12 mouse cellular contexts compared by ENCODE assay signal in genomic region chr3:65635983-65636382, GRCm38 (mm10). TPM values are rescaled to one million over a fixed set of nuclear protein-coding genes. Genes with fewer than 3 reads are reported as not detected.
DNase-seq lines count a peak whose midpoint lies in the region; ATAC-seq lines count a peak whose summit lies in the region.
"Had no signal": no experiment of that assay in that cellular context is flagged by ENCODE, and none has a peak within 500 bp of the region (broad histone marks: within the 10 kb centered on the region; RNA-seq: fewer than 3 reads in every experiment).

No protein-coding gene starts in this region.

- DNase-seq in embryonic facial prominence, embryonic 14.5 days (ENCODE audit: low spot score) = peak; percentile 20
- no peak for DNase-seq in embryonic facial prominence, embryonic 10.5 days (ENCODE audit: low spot score)
- DNase-seq in right cerebral cortex, postnatal 25 days = peak; percentile 18
- DNase-seq in right cerebral cortex, postnatal 4 days = no peak
- no peak for DNase-seq in urinary bladder, adult 2 months (ENCODE audit: low spot score)
- no peak for DNase-seq in cerebellum, adult 11 months
- DNase-seq: kidney, adult 2 months; liver; lung, postnatal 4 days had no signal

- H3K27ac ChIP-seq in embryonic facial prominence, embryonic 14.5 days (replicated peaks; ENCODE audit: low read depth, low read length) = no peak overlapping the region
- no peak overlapping the region for H3K27ac ChIP-seq in embryonic facial prominence, embryonic 10.5 days (replicated peaks)
- no peak overlapping the region for H3K27ac ChIP-seq in intestine, embryonic 16.5 days (ENCODE audit: low read length)
- H3K27ac ChIP-seq in intestine, embryonic 15.5 days = no peak overlapping the region
- H3K27ac ChIP-seq: layer of hippocampus, adult 2 months had no signal

- WGBS in embryonic facial prominence, embryonic 14.5 days = 26% methylated on average over 9 of the region's 9 CpGs
- 55% methylated on average over 9 of the region's 9 CpGs for WGBS in embryonic facial prominence, embryonic 10.5 days
- 35% methylated on average over 9 of the region's 9 CpGs for WGBS in intestine, embryonic 16.5 days
- WGBS in intestine, embryonic 15.5 days = 33% methylated on average over 9 of the region's 9 CpGs

- no peak for ATAC-seq in embryonic facial prominence, embryonic 14.5 days (ENCODE audit: low read depth)
- ATAC-seq in intestine, embryonic 16.5 days = peak; percentile 23; the same call in 1 of the 2 replicates
- no peak for ATAC-seq in intestine, embryonic 15.5 days

- H3K27me3 ChIP-seq in embryonic facial prominence, embryonic 14.5 days (replicated peaks; ENCODE audit: control insufficient read depth, insufficient read depth, low read length) = no peaks in the 10 kb centered on the region
- no peaks in the 10 kb centered on the region for H3K27me3 ChIP-seq in embryonic facial prominence, embryonic 10.5 days (replicated peaks; ENCODE audit: low read depth, poor library complexity, severe bottlenecking)
- no peaks in the 10 kb centered on the region for H3K27me3 ChIP-seq in intestine, embryonic 16.5 days (replicated peaks; ENCODE audit: control insufficient read depth, insufficient read depth, low read length)
- H3K27me3 ChIP-seq in intestine, embryonic 15.5 days (replicated peaks) = no peaks in the 10 kb centered on the region

- H3K9me3 ChIP-seq in embryonic facial prominence, embryonic 14.5 days (ENCODE audit: control insufficient read depth, low read length) = no peaks in the 10 kb centered on the region
- H3K9me3 ChIP-seq in embryonic facial prominence, embryonic 10.5 days = no peaks in the 10 kb centered on the region
- no peaks in the 10 kb centered on the region for H3K9me3 ChIP-seq in intestine, embryonic 16.5 days (ENCODE audit: control insufficient read depth, low read length)
- H3K9me3 ChIP-seq in intestine, embryonic 15.5 days = no peaks in the 10 kb centered on the region

- H3K4me3 ChIP-seq in embryonic facial prominence, embryonic 14.5 days (ENCODE audit: low read depth, low read length) = no peak overlapping the region
- H3K4me3 ChIP-seq in embryonic facial prominence, embryonic 10.5 days = no peak overlapping the region
- no peak overlapping the region for H3K4me3 ChIP-seq in intestine, embryonic 16.5 days (ENCODE audit: low read length)
- H3K4me3 ChIP-seq in intestine, embryonic 15.5 days (replicated peaks) = no peak overlapping the region
- H3K4me3 ChIP-seq: layer of hippocampus, adult 2 months had no signal

- peaks cover 6% of the 10 kb centered on the region for H3K4me1 ChIP-seq in embryonic facial prominence, embryonic 14.5 days (ENCODE audit: control insufficient read depth, insufficient read depth, low read length)
- H3K4me1 ChIP-seq in embryonic facial prominence, embryonic 10.5 days = peaks cover 17% of the 10 kb centered on the region
- H3K4me1 ChIP-seq in intestine, embryonic 16.5 days (ENCODE audit: control insufficient read depth, insufficient read depth, low read length) = peaks cover 7% of the 10 kb centered on the region; the same call in 1 of the 2 replicates
- H3K4me1 ChIP-seq in intestine, embryonic 15.5 days (replicated peaks) = peaks cover 2% of the 10 kb centered on the region; the same call in 1 of the 2 replicates

- no peak overlapping the region for H3K9ac ChIP-seq in embryonic facial prominence, embryonic 14.5 days (ENCODE audit: low read depth, low read length)
- no peak overlapping the region for H3K9ac ChIP-seq in intestine, embryonic 16.5 days (ENCODE audit: low read depth, low read length)
- H3K9ac ChIP-seq in intestine, embryonic 15.5 days = no peak overlapping the region

- no peaks in the 10 kb centered on the region for H3K36me3 ChIP-seq in embryonic facial prominence, embryonic 14.5 days (ENCODE audit: control insufficient read depth, insufficient read depth, low read length)
- H3K36me3 ChIP-seq in embryonic facial prominence, embryonic 10.5 days (replicated peaks) = no peaks in the 10 kb centered on the region
- H3K36me3 ChIP-seq in intestine, embryonic 16.5 days (ENCODE audit: control insufficient read depth, insufficient read depth, low read length) = no peaks in the 10 kb centered on the region
- no peaks in the 10 kb centered on the region for H3K36me3 ChIP-seq in intestine, embryonic 15.5 days

- H3K4me2 ChIP-seq in embryonic facial prominence, embryonic 14.5 days (ENCODE audit: low read depth, low read length) = no peak overlapping the region
- H3K4me2 ChIP-seq in intestine, embryonic 16.5 days (ENCODE audit: low read depth, low read length) = no peak overlapping the region
- H3K4me2 ChIP-seq in intestine, embryonic 15.5 days (replicated peaks) = no peak overlapping the region

RNA-seq across cellular contexts. Expression of gene Lekr1, which starts 30.0 kb away (rescaled TPM):
- 8.0 and 8.9 TPM in 2 replicates for polyA plus RNA-seq in embryonic facial prominence, embryonic 14.5 days (2014; fragmentation: Nextera tagmentation; extraction: Ambion mirVana)
- polyA plus RNA-seq in embryonic facial prominence, embryonic 10.5 days (2016; fragmentation: Nextera tagmentation; extraction: Ambion mirVana) = 4.0 and 5.3 TPM in 2 replicates
- 6.2 and 7.3 TPM in 2 replicates for polyA plus RNA-seq in intestine, embryonic 16.5 days (2015; fragmentation: Nextera tagmentation; extraction: Ambion mirVana)
- 6.5 and 7.5 TPM in 2 replicates for polyA plus RNA-seq in intestine, embryonic 15.5 days (2015; fragmentation: Nextera tagmentation; extraction: Ambion mirVana)
- polyA plus RNA-seq in urinary bladder, adult 2 months (2012; rRNA removed) = 3.9 and 5.7 TPM in 2 replicates

Comparison
In these comparisons a context has a peak if more than half of its experiments do, and no peak if none do; other contexts are left out.
1. DNase-seq: peak in embryonic facial prominence, embryonic 14.5 days (single experiment) and right cerebral cortex, postnatal 25 days (single experiment); none in embryonic facial prominence, embryonic 10.5 days (single experiment), right cerebral cortex, postnatal 4 days (single experiment), urinary bladder, adult 2 months (single experiment) and cerebellum, adult 11 months (single experiment).